Mouse (Mus musculus): ENCODE results near the gene Pip5k1b. TPM values are rescaled to one million over a fixed set of nuclear protein-coding genes. Genes with fewer than 3 reads are reported as not detected.

Gene Pip5k1b
- polyA plus RNA-seq, 1 experiment from 2014 or later, result 2.6 TPM

- 28% methylated on average over 5 of the region's 5 CpGs for WGBS
- no peak for DNase-seq (ENCODE audit: low spot score)
- Histone ChIP-seq H3K4me1 (replicated peaks; ENCODE audit: insufficient read depth, low read length) (no peaks in the 10 kb centered on the region), H3K4me3 (replicated peaks; ENCODE audit: low read depth, low read length) (no peak overlapping the region), H3K36me3 (ENCODE audit: insufficient read depth, low read length) (no peaks in the 10 kb centered on the region), H3K27me3 (ENCODE audit: insufficient read depth, low read length) (no peaks in the 10 kb centered on the region), H3K9ac (ENCODE audit: low read depth, low read length) (no peak overlapping the region), H3K27ac (no peak overlapping the region), H3K4me2 (ENCODE audit: low read length) (peak overlapping the region; percentile 60; the same call in 1 of the 2 replicates), H3K9me3 (replicated peaks; ENCODE audit: low read length) (no peaks in the 10 kb centered on the region)
- TF ChIP-seq CTCF (IDR thresholded peaks at IDR 0.05; ENCODE audit: low read depth), result no peak
- no peak for ATAC-seq (replicated peaks; ENCODE audit: low FRiP score, low read depth)
Observed at GRCm38 (mm10) chr19:24301768-24302148, 253.9 kb downstream of the Pip5k1b start.

DNA sequence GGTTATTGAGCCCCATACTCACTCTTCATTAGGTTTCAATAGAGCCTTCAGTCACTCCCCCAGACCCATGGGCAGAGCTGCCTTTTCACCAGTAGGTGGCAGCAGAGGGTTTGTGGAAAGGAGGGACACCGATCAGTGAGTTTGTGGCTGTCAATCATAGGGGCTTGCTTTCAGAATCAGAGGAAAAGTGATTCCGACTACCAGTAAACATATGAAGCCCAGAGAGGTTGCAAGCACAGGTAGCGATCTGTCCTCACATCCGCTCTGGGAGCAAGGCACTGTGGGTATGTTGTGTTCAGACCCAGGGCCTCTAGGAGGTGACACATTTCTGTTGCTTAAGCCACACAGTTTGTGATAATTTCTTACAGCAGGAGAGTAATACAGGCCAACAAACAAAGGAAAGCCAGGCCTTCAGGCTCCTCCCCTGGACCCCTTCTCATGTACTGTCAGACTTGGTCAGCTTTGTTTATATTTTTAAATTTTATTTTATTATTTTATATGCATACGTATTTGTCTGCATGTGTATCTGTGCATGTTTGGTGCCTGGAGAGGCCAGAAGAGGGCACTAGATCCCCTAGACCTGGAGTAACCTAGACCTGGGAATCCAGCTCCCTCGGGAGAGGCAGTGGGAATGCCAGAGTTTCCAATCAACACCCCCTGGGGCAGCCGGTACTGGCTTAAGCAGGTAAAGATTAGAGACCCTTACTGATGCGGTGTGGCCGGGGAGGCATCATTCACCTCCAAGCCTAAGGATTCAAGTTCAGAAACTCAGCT is 254.5 kb downstream of the Pip5k1b start:
- peak; percentile 93 for DNase-seq (ENCODE audit: low spot score)
- 5% methylated on average over 9 of the region's 9 CpGs for WGBS

GRCm38 (mm10) chr19:24293537-24293936 is 262.1 kb downstream of the Pip5k1b start:
- Histone ChIP-seq H3K9me3 (replicated peaks; ENCODE audit: low read length) (no peaks in the 10 kb centered on the region), H3K4me3 (replicated peaks; ENCODE audit: low read depth, low read length) (no peak overlapping the region), H3K27ac (no peak overlapping the region), H3K27me3 (ENCODE audit: insufficient read depth, low read length) (no peaks in the 10 kb centered on the region), H3K4me1 (replicated peaks; ENCODE audit: insufficient read depth, low read length) (no peaks in the 10 kb centered on the region), H3K9ac (ENCODE audit: low read depth, low read length) (no peak overlapping the region), H3K36me3 (ENCODE audit: insufficient read depth, low read length) (no peaks in the 10 kb centered on the region), H3K4me2 (ENCODE audit: low read length) (no peak overlapping the region)
- WGBS, result 69% methylated on average over 5 of the region's 5 CpGs
- DNase-seq (ENCODE audit: low spot score), result no peak
- no peak for ATAC-seq (replicated peaks; ENCODE audit: low FRiP score, low read depth)
- no peak for TF ChIP-seq CTCF (IDR thresholded peaks at IDR 0.05; ENCODE audit: low read depth)

More for the DNA sequence above, 254.5 kb downstream of the Pip5k1b start:
- Histone ChIP-seq H3K4me2 (ENCODE audit: low read length) (peak overlapping the region; percentile 60), H3K27ac (no peak overlapping the region), H3K9ac (ENCODE audit: low read depth, low read length) (0 out of 2 replicates have a peak overlapping the region, but pooled peaks have one; percentile 31), H3K9me3 (replicated peaks; ENCODE audit: low read length) (no peaks in the 10 kb centered on the region), H3K4me1 (replicated peaks; ENCODE audit: insufficient read depth, low read length) (no peaks in the 10 kb centered on the region), H3K36me3 (ENCODE audit: insufficient read depth, low read length) (no peaks in the 10 kb centered on the region), H3K4me3 (replicated peaks; ENCODE audit: low read depth, low read length) (peak overlapping the region; percentile 19; the same call in 1 of the 2 replicates), H3K27me3 (ENCODE audit: insufficient read depth, low read length) (no peaks in the 10 kb centered on the region)
- ATAC-seq (replicated peaks; ENCODE audit: low FRiP score, low read depth), result peak; percentile 87
- TF ChIP-seq CTCF (IDR thresholded peaks at IDR 0.05; ENCODE audit: low read depth), result peak; percentile 98

- no peak overlapping the region for H3K4me2 ChIP-seq (ENCODE audit: low read length)
- no peaks in the 10 kb centered on the region for H3K9me3 ChIP-seq (replicated peaks; ENCODE audit: low read length)
- no peak overlapping the region for H3K4me3 ChIP-seq (replicated peaks; ENCODE audit: low read depth, low read length)
- H3K27ac ChIP-seq, result no peak overlapping the region
- H3K27me3 ChIP-seq (ENCODE audit: insufficient read depth, low read length), result no peaks in the 10 kb centered on the region
- DNase-seq (ENCODE audit: low spot score), result peak; percentile 76
- WGBS, result 57% methylated on average over 4 of the region's 4 CpGs
- peak; percentile 90 for TF ChIP-seq CTCF (IDR thresholded peaks at IDR 0.05; ENCODE audit: low read depth)
- H3K9ac ChIP-seq (ENCODE audit: low read depth, low read length), result no peak overlapping the region
- ATAC-seq (replicated peaks; ENCODE audit: low FRiP score, low read depth), result no peak
- H3K4me1 ChIP-seq (replicated peaks; ENCODE audit: insufficient read depth, low read length), result 0 out of 2 replicates have a peak, but pooled peaks cover 6% of the 10 kb centered on the region
- H3K36me3 ChIP-seq (ENCODE audit: insufficient read depth, low read length), result no peaks in the 10 kb centered on the region
Observed at GRCm38 (mm10) chr19:24284187-24284586, 271.5 kb downstream of the Pip5k1b start.

DNA sequence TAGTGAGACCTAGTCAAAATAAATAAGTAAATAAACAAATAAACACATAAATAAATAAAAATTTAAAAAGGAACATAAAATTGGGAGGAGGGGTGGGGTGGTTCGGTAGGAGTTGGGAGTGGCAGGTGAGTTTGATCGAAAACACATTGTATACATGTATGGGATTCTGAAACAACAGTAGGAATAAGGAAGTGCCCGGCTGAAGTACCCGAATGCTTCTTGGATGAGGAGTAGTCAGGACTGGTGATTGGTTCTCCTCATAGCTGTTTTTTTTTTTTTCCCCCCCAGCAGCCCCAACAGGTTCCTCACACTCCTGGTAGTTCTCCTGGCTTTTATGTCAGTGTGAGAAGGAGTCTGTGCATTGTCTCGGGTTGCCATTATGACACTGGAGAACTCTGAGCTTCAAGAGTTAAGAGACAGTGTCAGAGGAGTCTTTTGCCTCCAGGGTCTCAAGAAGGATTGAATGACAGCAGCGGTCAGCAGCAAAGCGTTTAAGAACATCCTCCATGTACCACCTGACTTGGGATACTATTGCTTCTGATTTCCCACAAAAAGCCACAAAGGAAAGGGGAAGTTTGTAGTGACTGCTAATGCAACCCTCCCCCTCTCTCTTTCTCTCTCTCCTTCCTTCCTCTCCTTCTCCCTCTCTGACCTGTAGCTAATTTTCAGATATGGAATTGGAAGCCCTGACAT is 274.2 kb downstream of the Pip5k1b start:
- H3K27me3 ChIP-seq (ENCODE audit: insufficient read depth, low read length), result no peaks in the 10 kb centered on the region
- ATAC-seq (replicated peaks; ENCODE audit: low FRiP score, low read depth) (no peak; the same call in 1 of the 2 replicates), DNase-seq (ENCODE audit: low spot score) (no peak)
- H3K4me1 ChIP-seq (replicated peaks; ENCODE audit: insufficient read depth, low read length), result 0 out of 2 replicates have a peak, but pooled peaks cover 8% of the 10 kb centered on the region
- H3K9ac ChIP-seq (ENCODE audit: low read depth, low read length), result no peak overlapping the region
- no peaks in the 10 kb centered on the region for H3K9me3 ChIP-seq (replicated peaks; ENCODE audit: low read length)
- 46% methylated on average over 7 of the region's 7 CpGs for WGBS
- H3K36me3 ChIP-seq (ENCODE audit: insufficient read depth, low read length), result no peaks in the 10 kb centered on the region
- H3K4me2 ChIP-seq (ENCODE audit: low read length), result peak overlapping the region; percentile 92
- no peak overlapping the region for H3K27ac ChIP-seq
- H3K4me3 ChIP-seq (replicated peaks; ENCODE audit: low read depth, low read length), result no peak overlapping the region
- TF ChIP-seq CTCF (IDR thresholded peaks at IDR 0.05; ENCODE audit: low read depth), result no peak

GRCm38 (mm10) chr19:24280601-24281228 is 275.0 kb downstream of the Pip5k1b start, which contains the start of gene Fxn:
Fxn (minus strand) TSS chr19:24280605.
- Histone ChIP-seq H3K27me3 (ENCODE audit: insufficient read depth, low read length) (no peaks in the 10 kb centered on the region), H3K4me3 (replicated peaks; ENCODE audit: low read depth, low read length) (peak within 1 kb of the TSS; percentile 68), H3K4me2 (ENCODE audit: low read length) (peak within 1 kb of the TSS; percentile 92), H3K36me3 (ENCODE audit: insufficient read depth, low read length) (no peaks in the 10 kb centered on the region), H3K9ac (ENCODE audit: low read depth, low read length) (peak within 1 kb of the TSS; percentile 83), H3K9me3 (replicated peaks; ENCODE audit: low read length) (no peaks in the 10 kb centered on the region), H3K4me1 (replicated peaks; ENCODE audit: insufficient read depth, low read length) (0 out of 2 replicates have a peak, but pooled peaks cover 8% of the 10 kb centered on the region), H3K27ac (peak within 1 kb of the TSS; percentile 87)
- TF ChIP-seq CTCF (IDR thresholded peaks at IDR 0.05; ENCODE audit: low read depth), result no peak
- peak; percentile 75 for DNase-seq (ENCODE audit: low spot score)
- WGBS, result 2% methylated on average over 12 of the region's 22 CpGs
- peak; percentile 74 for ATAC-seq (replicated peaks; ENCODE audit: low FRiP score, low read depth)

Measured in kidney, postnatal 0 days (tissue).